9 mouse cellular contexts compared by ENCODE assay signal in genomic region chr5:73056457-73056856, GRCm38 (mm10). TPM values are rescaled to one million over a fixed set of nuclear protein-coding genes. Genes with fewer than 3 reads are reported as not detected.
A peak's percentile ranks its signal among the peaks of the same experiment; 100 is the strongest.
DNase-seq lines count a peak whose midpoint lies in the region; ATAC-seq lines count a peak whose summit lies in the region.
"Had no signal": no experiment of that assay in that cellular context is flagged by ENCODE, and none has a peak within 500 bp of the region (broad histone marks: within the 10 kb centered on the region; RNA-seq: fewer than 3 reads in every experiment).

No protein-coding gene starts in this region.

- no peak overlapping the region for H3K27ac ChIP-seq in hindbrain, embryonic 10.5 days
- H3K27ac ChIP-seq in hindbrain, embryonic 12.5 days, result no peak overlapping the region
- H3K27ac ChIP-seq: embryonic facial prominence, embryonic 13.5 days had no signal

- H3K4me1 ChIP-seq in hindbrain, embryonic 10.5 days (replicated peaks), result no peaks in the 10 kb centered on the region
- H3K4me1 ChIP-seq in hindbrain, embryonic 12.5 days, result no peaks in the 10 kb centered on the region
- H3K4me1 ChIP-seq: embryonic facial prominence, embryonic 13.5 days had no signal

- no peak for ATAC-seq in hindbrain, embryonic 12.5 days (ENCODE audit: low FRiP score)

- peaks cover 81% of the 10 kb centered on the region for H3K36me3 ChIP-seq in hindbrain, embryonic 10.5 days
- peaks cover 61% of the 10 kb centered on the region for H3K36me3 ChIP-seq in hindbrain, embryonic 12.5 days

- peak; percentile 14 for DNase-seq in hindbrain, embryonic 10.5 days (ENCODE audit: low spot score)
- peak; percentile 35 for DNase-seq in retina, embryonic 14.5 days (ENCODE audit: low spot score)
- no peak for DNase-seq in retina, postnatal 1 day
- peak; percentile 38 for DNase-seq in R1 (ENCODE audit: low read depth, low spot score)
- peak; percentile 14 for DNase-seq in thymus, postnatal 25 days
- no peak for DNase-seq in gastrocnemius, postnatal 10 days
- DNase-seq: layer of hippocampus, postnatal 36 days had no signal

- H3K9ac ChIP-seq in hindbrain, embryonic 12.5 days, result no peak overlapping the region
- H3K9ac ChIP-seq: embryonic facial prominence, embryonic 13.5 days had no signal

- 88% methylated on average over 6 of the region's 6 CpGs for WGBS in hindbrain, embryonic 10.5 days
- WGBS in hindbrain, embryonic 12.5 days, result 87% methylated on average over 6 of the region's 6 CpGs

- H3K4me3 ChIP-seq in hindbrain, embryonic 10.5 days, result no peak overlapping the region
- H3K4me3 ChIP-seq in hindbrain, embryonic 12.5 days, result no peak overlapping the region
- H3K4me3 ChIP-seq: embryonic facial prominence, embryonic 13.5 days had no signal

- H3K27me3 ChIP-seq in hindbrain, embryonic 10.5 days (ENCODE audit: insufficient read depth, poor library complexity, severe bottlenecking), result no peaks in the 10 kb centered on the region
- H3K27me3 ChIP-seq in hindbrain, embryonic 12.5 days, result no peaks in the 10 kb centered on the region
- H3K27me3 ChIP-seq: embryonic facial prominence, embryonic 13.5 days had no signal

- H3K9me3 ChIP-seq in hindbrain, embryonic 10.5 days, result no peaks in the 10 kb centered on the region
- H3K9me3 ChIP-seq in hindbrain, embryonic 12.5 days (replicated peaks), result no peaks in the 10 kb centered on the region
- H3K9me3 ChIP-seq: embryonic facial prominence, embryonic 13.5 days had no signal

- H3K4me2 ChIP-seq in hindbrain, embryonic 12.5 days (replicated peaks), result no peak overlapping the region
- H3K4me2 ChIP-seq: embryonic facial prominence, embryonic 13.5 days had no signal

RNA-seq across cellular contexts. Expression of gene Slc10a4, which starts 49.8 kb away (rescaled TPM):
- polyA plus RNA-seq in hindbrain, embryonic 10.5 days (2016; fragmentation: Nextera tagmentation; extraction: Ambion mirVana), result 6.5 and 23.2 TPM in 2 replicates
- polyA plus RNA-seq in hindbrain, embryonic 12.5 days (2016; fragmentation: Nextera tagmentation; extraction: Ambion mirVana), result 24.8 and 25.5 TPM in 2 replicates
- not detected for total RNA-seq in gastrocnemius, postnatal 10 days (2021)

Comparison
In these comparisons a context has a peak if more than half of its experiments do, and no peak if none do; other contexts are left out.
1. DNase-seq: peak in hindbrain, embryonic 10.5 days (single experiment), retina, embryonic 14.5 days (single experiment), R1 (single experiment) and thymus, postnatal 25 days (single experiment); none in retina, postnatal 1 day (single experiment) and gastrocnemius, postnatal 10 days (single experiment).